Mouse (Mus musculus): ENCODE data around the gene Atn1. TPM values are rescaled to one million over a fixed set of nuclear protein-coding genes. Genes with fewer than 3 reads are reported as not detected.

Atn1 gene
- polyA plus RNA-seq, 1 experiment from 2014 or later = 24.4 TPM

- Histone ChIP-seq H3K4me3 (replicated peaks; ENCODE audit: low read depth, low read length) (no peak overlapping the region), H3K9me3 (ENCODE audit: control insufficient read depth, low read length) (no peaks in the 10 kb centered on the region), H3K27ac (replicated peaks; ENCODE audit: low read depth, low read length) (no peak overlapping the region), H3K4me1 (ENCODE audit: control insufficient read depth, insufficient read depth, low read length) (peaks cover under 1% of the 10 kb centered on the region; the same call in 1 of the 2 replicates), H3K4me2 (ENCODE audit: low read length) (no peak overlapping the region), H3K9ac (replicated peaks; ENCODE audit: low read length) (no peak overlapping the region), H3K27me3 (ENCODE audit: control insufficient read depth, insufficient read depth, low read length) (no peaks in the 10 kb centered on the region), H3K36me3 (ENCODE audit: control insufficient read depth, insufficient read depth, low read length) (peaks cover 41% of the 10 kb centered on the region)
- ATAC-seq (ENCODE audit: low FRiP score, low TSS enrichment) (no peak), DNase-seq (no peak)
- WGBS = 60% methylated on average over 16 of the region's 16 CpGs
Measured at GRCm38 (mm10) chr6:124718703-124719102, 37.6 kb downstream of the Atn1 start.

GRCm38 (mm10) chr6:124717968-124718367 lies 38.4 kb downstream of the Atn1 start:
- no peaks in the 10 kb centered on the region for H3K9me3 ChIP-seq (ENCODE audit: control insufficient read depth, low read length)
- DNase-seq (no peak), ATAC-seq (ENCODE audit: low FRiP score, low TSS enrichment) (no peak)
- H3K36me3 ChIP-seq (ENCODE audit: control insufficient read depth, insufficient read depth, low read length) = peaks cover 42% of the 10 kb centered on the region
- H3K4me1 ChIP-seq (ENCODE audit: control insufficient read depth, insufficient read depth, low read length) = peaks cover 8% of the 10 kb centered on the region
- no peak overlapping the region for H3K27ac ChIP-seq (replicated peaks; ENCODE audit: low read depth, low read length)
- H3K4me3 ChIP-seq (replicated peaks; ENCODE audit: low read depth, low read length) = no peak overlapping the region
- no peaks in the 10 kb centered on the region for H3K27me3 ChIP-seq (ENCODE audit: control insufficient read depth, insufficient read depth, low read length)
- no peak overlapping the region for H3K9ac ChIP-seq (replicated peaks; ENCODE audit: low read length)
- H3K4me2 ChIP-seq (ENCODE audit: low read length) = no peak overlapping the region
- 89% methylated on average over 13 of the region's 13 CpGs for WGBS

GRCm38 (mm10) chr6:124716864-124717490 lies 39.3 kb downstream of the Atn1 start:
- Histone ChIP-seq H3K9ac (replicated peaks; ENCODE audit: low read length) (no peak overlapping the region), H3K27ac (replicated peaks; ENCODE audit: low read depth, low read length) (no peak overlapping the region), H3K4me2 (ENCODE audit: low read length) (no peak overlapping the region), H3K4me1 (ENCODE audit: control insufficient read depth, insufficient read depth, low read length) (peaks cover 10% of the 10 kb centered on the region), H3K4me3 (replicated peaks; ENCODE audit: low read depth, low read length) (no peak overlapping the region), H3K36me3 (ENCODE audit: control insufficient read depth, insufficient read depth, low read length) (peaks cover 42% of the 10 kb centered on the region), H3K27me3 (ENCODE audit: control insufficient read depth, insufficient read depth, low read length) (no peaks in the 10 kb centered on the region), H3K9me3 (ENCODE audit: control insufficient read depth, low read length) (no peaks in the 10 kb centered on the region)
- peak; percentile 81 for DNase-seq
- WGBS = 62% methylated on average over 20 of the region's 20 CpGs
- no peak for ATAC-seq (ENCODE audit: low FRiP score, low TSS enrichment)

GRCm38 (mm10) chr6:124712918-124713317 lies 43.4 kb downstream of the Atn1 start:
- Histone ChIP-seq H3K27me3 (ENCODE audit: control insufficient read depth, insufficient read depth, low read length) (no peaks in the 10 kb centered on the region), H3K4me3 (replicated peaks; ENCODE audit: low read depth, low read length) (peak overlapping the region; percentile 94), H3K36me3 (ENCODE audit: control insufficient read depth, insufficient read depth, low read length) (peaks cover 49% of the 10 kb centered on the region), H3K4me1 (ENCODE audit: control insufficient read depth, insufficient read depth, low read length) (peaks cover 28% of the 10 kb centered on the region), H3K9me3 (ENCODE audit: control insufficient read depth, low read length) (no peaks in the 10 kb centered on the region), H3K9ac (replicated peaks; ENCODE audit: low read length) (peak overlapping the region; percentile 90), H3K27ac (replicated peaks; ENCODE audit: low read depth, low read length) (no peak overlapping the region), H3K4me2 (ENCODE audit: low read length) (peak overlapping the region; percentile 66)
- WGBS = 23% methylated on average over 11 of the region's 11 CpGs
- ATAC-seq (ENCODE audit: low FRiP score, low TSS enrichment) = no peak
- DNase-seq = no peak

GRCm38 (mm10) chr6:124711824-124712782 lies 44.2 kb downstream of the Atn1 start, which contains the start of the genes Emg1 and Phb2:
TSS of gene Emg1 (minus strand) at chr6:124712178.
TSS of gene Phb2 (plus strand) at chr6:124712336.
- peaks cover 45% of the 10 kb centered on the region for H3K36me3 ChIP-seq (ENCODE audit: control insufficient read depth, insufficient read depth, low read length)
- ATAC-seq (ENCODE audit: low FRiP score, low TSS enrichment) = peak; percentile 98
- peak within 1 kb of the TSS; percentile 66 for H3K4me2 ChIP-seq (ENCODE audit: low read length)
- H3K9ac ChIP-seq (replicated peaks; ENCODE audit: low read length) = peak within 1 kb of the TSS; percentile 90
- no peaks in the 10 kb centered on the region for H3K9me3 ChIP-seq (ENCODE audit: control insufficient read depth, low read length)
- H3K4me1 ChIP-seq (ENCODE audit: control insufficient read depth, insufficient read depth, low read length) = peaks cover 28% of the 10 kb centered on the region
- peak; percentile 99 for DNase-seq
- peak within 1 kb of the TSS; percentile 94 for H3K4me3 ChIP-seq (replicated peaks; ENCODE audit: low read depth, low read length)
- H3K27ac ChIP-seq (replicated peaks; ENCODE audit: low read depth, low read length) = peak within 1 kb of the TSS; percentile 81
- H3K27me3 ChIP-seq (ENCODE audit: control insufficient read depth, insufficient read depth, low read length) = no peaks in the 10 kb centered on the region
- under 1% methylated on average over 74 of the region's 76 CpGs for WGBS

GRCm38 (mm10) chr6:124708289-124708889 lies 47.9 kb downstream of the Atn1 start:
- WGBS = 96% methylated on average over 10 of the region's 10 CpGs
- ATAC-seq (ENCODE audit: low FRiP score, low TSS enrichment) (no peak), DNase-seq (no peak)
- no peak overlapping the region for H3K9ac ChIP-seq (replicated peaks; ENCODE audit: low read length)
- peaks cover 40% of the 10 kb centered on the region for H3K36me3 ChIP-seq (ENCODE audit: control insufficient read depth, insufficient read depth, low read length)
- no peaks in the 10 kb centered on the region for H3K9me3 ChIP-seq (ENCODE audit: control insufficient read depth, low read length)
- peaks cover 24% of the 10 kb centered on the region for H3K4me1 ChIP-seq (ENCODE audit: control insufficient read depth, insufficient read depth, low read length)
- no peak overlapping the region for H3K4me3 ChIP-seq (replicated peaks; ENCODE audit: low read depth, low read length)
- no peak overlapping the region for H3K27ac ChIP-seq (replicated peaks; ENCODE audit: low read depth, low read length)
- H3K4me2 ChIP-seq (ENCODE audit: low read length) = no peak overlapping the region
- no peaks in the 10 kb centered on the region for H3K27me3 ChIP-seq (ENCODE audit: control insufficient read depth, insufficient read depth, low read length)

GRCm38 (mm10) chr6:124706061-124706627 lies 50.2 kb downstream of the Atn1 start:
- Histone ChIP-seq H3K4me3 (replicated peaks; ENCODE audit: low read depth, low read length) (no peak overlapping the region), H3K4me1 (ENCODE audit: control insufficient read depth, insufficient read depth, low read length) (peaks cover 15% of the 10 kb centered on the region), H3K27me3 (ENCODE audit: control insufficient read depth, insufficient read depth, low read length) (no peaks in the 10 kb centered on the region), H3K9me3 (ENCODE audit: control insufficient read depth, low read length) (no peaks in the 10 kb centered on the region), H3K9ac (replicated peaks; ENCODE audit: low read length) (no peak overlapping the region), H3K27ac (replicated peaks; ENCODE audit: low read depth, low read length) (no peak overlapping the region), H3K36me3 (ENCODE audit: control insufficient read depth, insufficient read depth, low read length) (peaks cover 63% of the 10 kb centered on the region), H3K4me2 (ENCODE audit: low read length) (no peak overlapping the region)
- WGBS = 91% methylated on average over 5 of the region's 5 CpGs
- no peak for DNase-seq
- ATAC-seq (ENCODE audit: low FRiP score, low TSS enrichment) = no peak

- H3K9me3 ChIP-seq (ENCODE audit: control insufficient read depth, low read length) = no peaks in the 10 kb centered on the region
- DNase-seq = no peak
- no peak for ATAC-seq (ENCODE audit: low FRiP score, low TSS enrichment)
- H3K4me2 ChIP-seq (ENCODE audit: low read length) = no peak overlapping the region
- H3K9ac ChIP-seq (replicated peaks; ENCODE audit: low read length) = no peak overlapping the region
- H3K27me3 ChIP-seq (ENCODE audit: control insufficient read depth, insufficient read depth, low read length) = no peaks in the 10 kb centered on the region
- peaks cover 76% of the 10 kb centered on the region for H3K36me3 ChIP-seq (ENCODE audit: control insufficient read depth, insufficient read depth, low read length)
- H3K4me1 ChIP-seq (ENCODE audit: control insufficient read depth, insufficient read depth, low read length) = 0 out of 2 replicates have a peak, but pooled peaks cover under 1% of the 10 kb centered on the region
- WGBS = 97% methylated on average over 2 of the region's 2 CpGs
- no peak overlapping the region for H3K4me3 ChIP-seq (replicated peaks; ENCODE audit: low read depth, low read length)
- no peak overlapping the region for H3K27ac ChIP-seq (replicated peaks; ENCODE audit: low read depth, low read length)
Measured at GRCm38 (mm10) chr6:124704417-124704816, 51.9 kb downstream of the Atn1 start.
